Mouse (Mus musculus) cerebellum, adult 8-10 months (tissue): ENCODE measurements around the gene Pms1.
A peak's percentile ranks its signal among the peaks of the same experiment; 100 is the strongest.
"Not testable (repeated sequence)": the region's sequence is repeated elsewhere in the genome, so short reads cannot be mapped to it uniquely, and the experiment has no call there.

Source experiments
- DNase-seq: peaks from one replicate; pipeline ENCODE4 v3.0.0; 2022

Pms1 gene

GRCm38 (mm10) chr1:53296581-53297383 lies at the start of gene Pms1, which contains the start of the genes Ormdl1 and Gm28778:
Gene Pms1 (minus strand): TSS chr1:53297018.
Gene Ormdl1 (plus strand): TSS chr1:53297095.
Gene Gm28778 (plus strand): TSS chr1:53297111.
- peak; percentile 97 for DNase-seq

- DNase-seq, result no peak
Measured at GRCm38 (mm10) chr1:53341071-53341470, 44.3 kb upstream of the Pms1 start.

GRCm38 (mm10) chr1:53337403-53337802 lies 40.6 kb upstream of the Pms1 start:
- DNase-seq, result not testable (repeated sequence)

GRCm38 (mm10) chr1:53335465-53335864 lies 38.6 kb upstream of the Pms1 start:
- no peak for DNase-seq

GRCm38 (mm10) chr1:53333527-53333926 lies 36.7 kb upstream of the Pms1 start:
- not testable (repeated sequence) for DNase-seq

- DNase-seq, result no peak
Measured at GRCm38 (mm10) chr1:53324827-53325494, 28.1 kb upstream of the Pms1 start.

- no peak for DNase-seq
Measured at GRCm38 (mm10) chr1:53324277-53324676, 27.5 kb upstream of the Pms1 start.

- no peak for DNase-seq
Measured at GRCm38 (mm10) chr1:53323254-53323653, 26.4 kb upstream of the Pms1 start.

- DNase-seq, result no peak
Measured at GRCm38 (mm10) chr1:53321662-53322344, 25.0 kb upstream of the Pms1 start.

GRCm38 (mm10) chr1:53312989-53313967 lies 16.5 kb upstream of the Pms1 start, which contains the start of gene Osgepl1:
Gene Osgepl1 (plus strand): TSS chr1:53313624.
- DNase-seq, result peak; percentile 82

- DNase-seq, result no peak
Measured at GRCm38 (mm10) chr1:53300506-53300905, 3.7 kb upstream of the Pms1 start.

- no peak for DNase-seq
Measured at GRCm38 (mm10) chr1:53291197-53291596, 5.6 kb downstream of the Pms1 start.

- peak; percentile 57 for DNase-seq
Measured at GRCm38 (mm10) chr1:53272646-53273045, 24.2 kb downstream of the Pms1 start.

- no peak for DNase-seq
Measured at GRCm38 (mm10) chr1:53269901-53270300, 26.9 kb downstream of the Pms1 start.

GRCm38 (mm10) chr1:53264958-53265612 lies 31.7 kb downstream of the Pms1 start:
- not testable (repeated sequence) for DNase-seq

GRCm38 (mm10) chr1:53226063-53226462 lies 70.8 kb downstream of the Pms1 start:
- peak; percentile 16 for DNase-seq

- peak; percentile 45 for DNase-seq
Measured at GRCm38 (mm10) chr1:53225616-53226015, 71.2 kb downstream of the Pms1 start.

GRCm38 (mm10) chr1:53224775-53225174 lies 72.0 kb downstream of the Pms1 start:
- peak; percentile 5 for DNase-seq

GRCm38 (mm10) chr1:53210136-53210535 lies 86.7 kb downstream of the Pms1 start:
- no peak for DNase-seq

- DNase-seq, result no peak
Measured at GRCm38 (mm10) chr1:53203902-53204301, 92.9 kb downstream of the Pms1 start.

- DNase-seq, result no peak
Measured at GRCm38 (mm10) chr1:53201630-53202199, 95.1 kb downstream of the Pms1 start.
